Mouse (Mus musculus) forebrain, embryonic 11.5 days (tissue): ENCODE measurements around the gene Spg21. TPM values are rescaled to one million over a fixed set of nuclear protein-coding genes. Genes with fewer than 3 reads are reported as not detected.

Experiments used
- ATAC-seq: fragments of 200-750 bp; cut with Nextera tagmentation; replicated peaks from 2 replicates; pipeline ENCODE4 v1.8.0; 2017; ENCODE audit warnings: moderate TSS enrichment; ENCODE audit not compliant: low FRiP score
- DNase-seq: peaks from one replicate; pipeline ENCODE4 v3.0.0-alpha.2; 2017; ENCODE audit warnings: low spot score
- H3K27ac ChIP-seq: fragments of 300-500 bp; sonication (generic); 2 replicates; pipeline ENCODE4 v1.5.1; 2014; ENCODE audit warnings: low read depth, low read length
- H3K27me3 ChIP-seq: fragments of 300-500 bp; sonication (generic); 2 replicates; pipeline ENCODE4 v1.6.1; 2014; ENCODE audit warnings: mild to moderate bottlenecking, low read length, mixed read lengths; ENCODE audit not compliant: control insufficient read depth, insufficient read depth
- H3K36me3 ChIP-seq: fragments of 300-500 bp; sonication (generic); 2 replicates; pipeline ENCODE4 v1.6.1; 2014; ENCODE audit warnings: mild to moderate bottlenecking, low read length, moderate library complexity, mixed read lengths; ENCODE audit not compliant: control insufficient read depth, insufficient read depth
- H3K4me1 ChIP-seq: fragments of 300-500 bp; sonication (generic); replicated peaks from 2 replicates; pipeline ENCODE4 v1.6.1; 2014; ENCODE audit warnings: low read length, mixed read lengths; ENCODE audit not compliant: control insufficient read depth, insufficient read depth
- H3K4me2 ChIP-seq: fragments of 300-500 bp; sonication (generic); 2 replicates; pipeline ENCODE4 v1.6.1; 2014; ENCODE audit warnings: low read depth, mild to moderate bottlenecking, low read length, moderate library complexity, mixed read lengths; ENCODE audit not compliant: severe bottlenecking
- H3K4me3 ChIP-seq: fragments of 300-500 bp; sonication (generic); 2 replicates; pipeline ENCODE4 v1.5.1; 2014; ENCODE audit warnings: low read depth, low read length
- H3K9ac ChIP-seq: fragments of 300-500 bp; sonication (generic); 2 replicates; pipeline ENCODE4 v1.6.1; 2014; ENCODE audit warnings: low read length
- H3K9me3 ChIP-seq: fragments of 300-500 bp; sonication (generic); 2 replicates; pipeline ENCODE4 v1.6.1; 2016; ENCODE audit warnings: low read length, mixed read lengths; ENCODE audit not compliant: control insufficient read depth
- WGBS: fragments of 180-500 bp; shearing (Covaris S2); extraction: QIAGEN DNeasy Blood & Tissue Kit; methylation state at CpG from one replicate; pipeline ENCODE4 v1.1.7; 2014; 5-methylcytosine and 5-hydroxymethylcytosine counted together
- polyA plus RNA-seq: library from polyadenylated mRNA; unstranded; fragments of >200 nt; fragmentation: Nextera tagmentation; extraction: Ambion mirVana; gene quantifications from 2 replicates; pipeline ENCODE4 v1.2.1, GENCODE M21; 2014

Spg21 gene
- polyA plus RNA-seq, 1 experiment from 2014 or later: 110 TPM

DNA sequence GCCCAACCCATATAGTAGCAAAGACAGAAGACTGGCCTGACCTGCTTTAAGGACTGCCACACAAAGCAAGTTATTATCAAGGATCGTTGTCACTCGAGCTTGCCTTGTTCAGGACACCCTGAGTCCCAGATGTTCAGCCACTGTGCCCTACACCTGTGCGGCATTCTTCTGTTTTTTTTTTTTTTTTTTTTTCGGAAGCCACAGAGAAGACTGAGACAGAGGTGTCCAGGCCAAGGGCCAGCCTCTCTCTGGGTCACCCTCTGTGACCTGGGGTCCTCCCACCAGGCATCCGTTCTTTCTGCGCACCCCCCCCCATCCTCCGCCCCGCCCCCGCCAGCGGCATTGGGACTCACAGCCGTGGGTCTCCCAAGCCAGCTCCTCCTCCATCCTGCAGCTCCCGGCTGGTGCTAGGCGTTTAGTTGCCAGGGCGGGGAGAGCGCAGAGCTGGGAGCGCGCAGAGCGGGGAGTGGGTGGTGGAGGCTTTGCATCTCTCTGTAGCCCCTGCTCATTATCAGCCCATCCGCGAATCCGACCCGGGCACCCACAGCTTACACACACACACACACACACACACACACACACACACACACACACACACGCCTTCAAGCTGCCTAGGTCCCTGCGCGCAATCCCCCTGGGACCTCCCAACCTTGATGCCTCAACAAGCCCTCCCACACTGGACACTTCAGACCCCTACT, 59.2 kb downstream of the Spg21 start, which contains the start of gene Ankdd1a:
Gene Ankdd1a (minus strand): TSS at position 387 of the 698 bp plus-strand sequence.
- Histone ChIP-seq H3K36me3 (no peaks in the 10 kb centered on the region), H3K27ac (no peak within 1 kb of the TSS), H3K9ac (peak within 1 kb of the TSS; percentile 30; the same call in 1 of the 2 replicates), H3K4me3 (peak within 1 kb of the TSS; percentile 13; the same call in 1 of the 2 replicates), H3K4me2 (peak within 1 kb of the TSS; percentile 43), H3K4me1 (0 out of 2 replicates have a peak, but pooled peaks cover 2% of the 10 kb centered on the region), H3K9me3 (no peaks in the 10 kb centered on the region), H3K27me3 (peaks cover 3% of the 10 kb centered on the region)
- WGBS: 11% methylated on average over 25 of the region's 25 CpGs
- ATAC-seq: 0 out of 2 replicates have a peak, but pooled peaks have one; percentile 42
- peak; percentile 69 for DNase-seq

DNA sequence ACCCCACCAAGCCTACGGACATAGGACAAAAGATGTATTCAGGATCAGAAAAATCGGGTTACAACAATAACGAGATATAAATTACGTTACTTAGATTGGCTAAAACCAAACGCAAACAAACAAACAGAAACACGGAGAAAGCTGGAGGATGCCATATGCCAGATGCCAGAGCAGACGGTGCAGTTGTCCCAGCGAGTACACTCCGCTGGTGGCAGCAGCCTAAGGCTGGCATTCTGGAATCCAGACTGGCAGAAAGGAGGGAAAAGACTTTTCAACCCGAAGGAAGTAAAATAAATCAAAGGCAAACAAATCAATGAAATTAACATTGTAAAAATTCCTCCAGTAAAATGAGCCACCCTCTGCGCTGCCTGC, 59.7 kb downstream of the Spg21 start:
- ATAC-seq: no peak
- no peak overlapping the region for H3K9ac ChIP-seq

DNA sequence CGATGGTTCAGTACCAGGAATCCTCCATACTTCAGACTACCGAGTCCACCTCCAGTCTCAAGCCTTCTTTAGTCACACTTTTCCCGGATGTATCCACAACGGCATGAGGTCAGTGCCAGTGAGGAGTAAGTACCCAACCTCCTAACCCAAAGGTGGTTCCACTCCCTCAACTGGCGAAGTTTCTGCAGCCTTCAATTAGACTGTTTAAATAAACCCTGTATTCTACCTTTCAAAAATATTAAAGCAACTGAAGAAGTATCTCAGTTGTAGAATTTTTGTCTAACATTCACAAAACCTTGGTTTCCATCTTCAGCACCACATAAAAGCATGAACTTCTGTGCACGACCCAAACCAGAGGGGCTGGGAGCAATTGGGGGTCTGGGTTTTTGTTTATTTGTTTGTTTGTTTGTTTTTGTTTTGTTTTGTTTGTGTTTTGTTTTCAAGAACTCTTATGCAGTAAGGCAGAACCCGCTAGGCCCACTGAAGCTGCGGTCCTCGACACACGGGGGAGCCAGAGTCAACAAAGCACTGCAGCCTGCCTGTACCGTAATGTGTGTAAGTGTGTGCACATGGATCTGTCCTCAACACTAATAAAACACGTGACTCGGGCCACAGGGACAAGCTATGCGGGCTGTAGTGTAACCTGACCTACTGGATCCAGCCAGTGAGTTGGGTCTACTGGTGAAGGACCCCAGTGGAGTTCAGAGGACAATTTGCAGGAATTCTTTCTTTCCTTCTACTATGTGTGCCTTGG, 63.0 kb downstream of the Spg21 start:
- WGBS: 25% methylated on average over 14 of the region's 14 CpGs
- Histone ChIP-seq H3K36me3 (no peaks in the 10 kb centered on the region), H3K9ac (no peak overlapping the region), H3K4me1 (0 out of 2 replicates have a peak, but pooled peaks cover 2% of the 10 kb centered on the region), H3K27me3 (peaks cover 3% of the 10 kb centered on the region), H3K4me2 (no peak overlapping the region), H3K4me3 (no peak overlapping the region), H3K9me3 (no peaks in the 10 kb centered on the region), H3K27ac (no peak overlapping the region)
- ATAC-seq (peak; percentile 74), DNase-seq (peak; percentile 85)

More for the DNA sequence above, 59.7 kb downstream of the Spg21 start:
- Histone ChIP-seq H3K4me1 (0 out of 2 replicates have a peak, but pooled peaks cover 2% of the 10 kb centered on the region), H3K27me3 (peaks cover 3% of the 10 kb centered on the region), H3K9me3 (no peaks in the 10 kb centered on the region), H3K4me2 (peak overlapping the region; percentile 43), H3K4me3 (peak overlapping the region; percentile 13; the same call in 1 of the 2 replicates), H3K27ac (no peak overlapping the region), H3K36me3 (no peaks in the 10 kb centered on the region)
- 17% methylated on average over 11 of the region's 11 CpGs for WGBS
- no peak for DNase-seq

DNA sequence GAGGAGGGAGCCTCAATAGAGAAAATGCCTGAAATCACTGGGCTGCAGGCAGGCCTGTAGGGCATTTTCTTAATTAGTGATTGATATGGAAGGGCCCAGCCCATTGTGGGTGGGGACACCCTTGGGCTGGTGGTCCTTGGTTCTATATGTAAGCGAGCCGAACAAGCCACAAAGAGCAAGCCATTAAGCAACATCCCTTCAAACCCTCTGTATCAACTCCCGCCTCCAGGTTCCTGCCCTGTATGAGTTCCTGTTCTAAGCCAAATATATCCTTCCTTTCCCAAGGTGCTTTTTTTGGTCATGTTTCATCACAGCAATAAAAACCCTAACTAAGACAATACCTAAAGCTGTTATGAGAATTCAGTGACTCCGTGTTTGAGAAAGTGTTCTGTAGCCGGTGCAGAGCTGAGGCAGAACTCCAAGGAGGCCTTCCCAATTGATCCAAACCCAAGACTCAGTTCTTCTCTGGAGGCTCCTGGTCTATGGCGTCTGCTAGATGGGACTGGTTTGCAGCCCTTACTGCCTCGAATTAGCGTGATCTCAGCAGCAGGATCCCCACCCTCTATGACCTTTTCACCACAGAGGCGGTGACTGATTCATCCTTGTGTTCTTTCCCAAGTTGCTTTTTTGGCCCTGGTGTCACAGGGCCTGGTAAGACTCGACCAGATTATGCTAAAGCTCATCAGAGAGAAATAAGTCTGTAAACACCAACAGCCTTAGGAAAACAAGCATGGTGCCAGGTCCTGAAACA, 64.9 kb downstream of the Spg21 start:
- no peaks in the 10 kb centered on the region for H3K27me3 ChIP-seq

DNA sequence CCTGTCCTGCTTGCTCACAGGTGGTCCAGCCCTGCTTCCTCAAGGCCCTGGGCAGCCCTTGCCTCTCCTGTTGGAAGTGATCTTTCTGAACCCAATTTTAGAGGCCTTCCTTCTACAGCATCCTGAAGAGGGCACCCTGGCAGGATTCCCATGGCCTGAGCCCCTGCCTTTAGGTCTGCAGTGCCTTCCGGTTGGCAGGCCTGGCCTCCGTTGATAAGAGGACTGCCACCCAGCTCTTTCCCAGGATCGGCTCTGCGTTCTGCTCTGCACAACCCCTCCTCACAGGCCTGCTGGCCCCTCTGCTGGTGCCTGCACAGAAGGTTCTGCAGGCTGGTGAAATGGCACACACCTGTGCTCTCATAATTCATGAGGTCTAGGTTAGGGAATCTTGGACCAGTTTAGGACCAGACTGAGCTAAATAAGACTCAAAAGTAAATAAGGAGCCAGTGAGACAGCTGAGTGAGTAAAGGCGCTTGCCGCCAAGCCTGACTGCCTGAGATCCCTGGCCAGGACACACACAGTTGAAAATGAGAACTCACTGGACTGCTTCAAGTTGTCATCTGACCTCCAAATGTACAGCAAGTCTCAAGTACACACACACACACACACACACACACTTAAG, 67.8 kb downstream of the Spg21 start:
- 87% methylated on average over 6 of the region's 6 CpGs for WGBS
- DNase-seq (no peak), ATAC-seq (no peak)
- H3K27ac ChIP-seq: no peak overlapping the region
- no peak overlapping the region for H3K4me2 ChIP-seq
- H3K4me1 ChIP-seq: no peaks in the 10 kb centered on the region
- no peaks in the 10 kb centered on the region for H3K27me3 ChIP-seq
- H3K36me3 ChIP-seq: no peaks in the 10 kb centered on the region
- no peak overlapping the region for H3K9ac ChIP-seq
- no peak overlapping the region for H3K4me3 ChIP-seq
- H3K9me3 ChIP-seq: no peaks in the 10 kb centered on the region

More for the DNA sequence above, 64.9 kb downstream of the Spg21 start:
- WGBS: 86% methylated on average over 10 of the region's 10 CpGs
- no peaks in the 10 kb centered on the region for H3K9me3 ChIP-seq
- H3K4me1 ChIP-seq: no peaks in the 10 kb centered on the region
- DNase-seq: no peak
- H3K9ac ChIP-seq: no peak overlapping the region
- no peak overlapping the region for H3K27ac ChIP-seq
- no peak overlapping the region for H3K4me3 ChIP-seq
- ATAC-seq: no peak
- no peaks in the 10 kb centered on the region for H3K36me3 ChIP-seq
- H3K4me2 ChIP-seq: no peak overlapping the region

DNA sequence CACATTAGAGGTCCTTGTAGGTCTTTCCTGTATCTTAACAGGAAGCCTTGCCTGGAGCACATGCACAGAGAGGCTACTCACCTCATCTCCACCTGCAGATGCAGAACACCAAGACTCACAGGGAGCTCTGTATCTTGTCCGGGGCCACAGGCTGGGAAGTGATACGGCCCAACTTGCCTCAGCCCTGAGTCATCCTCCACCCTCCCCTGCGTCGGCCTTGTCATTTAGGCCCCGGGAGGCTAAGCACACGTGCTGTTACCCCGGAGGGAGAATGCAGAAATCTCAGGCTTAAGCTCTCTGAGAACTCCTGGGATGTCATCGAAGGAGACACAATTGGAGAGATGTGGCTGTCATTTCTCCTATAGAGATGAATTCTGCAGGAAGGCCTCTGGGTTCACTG, 68.9 kb downstream of the Spg21 start:
- Histone ChIP-seq H3K4me3 (no peak overlapping the region), H3K27me3 (no peaks in the 10 kb centered on the region), H3K4me1 (no peaks in the 10 kb centered on the region), H3K27ac (no peak overlapping the region), H3K36me3 (no peaks in the 10 kb centered on the region), H3K9ac (no peak overlapping the region), H3K4me2 (no peak overlapping the region), H3K9me3 (peaks cover 2% of the 10 kb centered on the region; the same call in 1 of the 2 replicates)
- DNase-seq: no peak
- 62% methylated on average over 8 of the region's 8 CpGs for WGBS
- ATAC-seq: no peak

DNA sequence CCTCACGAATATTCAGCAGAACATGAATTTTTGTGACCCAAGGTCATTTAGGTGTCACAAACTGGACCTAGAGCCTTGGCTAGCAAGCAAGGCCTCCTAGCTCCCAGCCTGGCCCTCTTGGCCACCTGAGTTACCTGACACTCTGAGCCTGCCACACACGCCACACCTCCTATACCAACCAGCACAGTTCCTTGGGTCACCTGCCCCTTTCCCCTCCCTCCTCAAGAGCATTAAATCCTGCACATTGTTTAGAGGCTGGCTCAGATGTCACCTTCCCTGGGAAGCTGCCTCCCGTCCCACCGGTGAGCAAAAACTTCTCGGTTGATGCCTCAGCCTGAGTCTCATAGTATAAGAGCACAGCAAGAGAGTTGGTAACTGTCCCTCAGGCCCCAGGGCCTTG, 70.5 kb downstream of the Spg21 start:
- no peak for DNase-seq
- no peaks in the 10 kb centered on the region for H3K36me3 ChIP-seq
- H3K9me3 ChIP-seq: peaks cover 2% of the 10 kb centered on the region; the same call in 1 of the 2 replicates
- H3K4me2 ChIP-seq: no peak overlapping the region
- ATAC-seq: no peak
- no peak overlapping the region for H3K4me3 ChIP-seq
- H3K27me3 ChIP-seq: no peaks in the 10 kb centered on the region
- no peaks in the 10 kb centered on the region for H3K4me1 ChIP-seq
- H3K9ac ChIP-seq: no peak overlapping the region
- no peak overlapping the region for H3K27ac ChIP-seq
- 88% methylated on average over 5 of the region's 5 CpGs for WGBS

DNA sequence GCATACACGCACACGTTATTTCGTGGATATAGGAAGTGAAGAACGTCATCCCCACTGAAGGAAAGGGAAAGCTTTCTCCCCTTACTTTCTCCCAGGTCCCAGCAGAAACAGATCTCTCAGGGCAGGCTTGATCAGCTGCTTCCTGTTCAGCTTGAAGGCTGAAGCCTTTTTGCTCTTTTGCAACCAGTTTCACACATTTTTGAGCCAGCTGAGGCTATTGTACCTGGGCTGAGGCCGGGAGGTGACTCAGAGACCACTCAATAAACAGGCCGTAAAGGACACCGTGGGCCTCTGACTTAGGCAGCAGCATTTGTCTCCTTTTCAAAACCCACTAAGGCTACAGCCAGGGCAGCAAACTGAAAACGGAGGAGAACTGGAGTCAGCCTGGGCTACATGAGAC, 72.2 kb downstream of the Spg21 start:
- Histone ChIP-seq H3K27me3 (no peaks in the 10 kb centered on the region), H3K4me2 (no peak overlapping the region), H3K36me3 (no peaks in the 10 kb centered on the region), H3K27ac (no peak overlapping the region), H3K9ac (no peak overlapping the region), H3K4me1 (no peaks in the 10 kb centered on the region), H3K4me3 (no peak overlapping the region), H3K9me3 (peaks cover 2% of the 10 kb centered on the region; the same call in 1 of the 2 replicates)
- 88% methylated on average over 8 of the region's 8 CpGs for WGBS
- ATAC-seq (no peak), DNase-seq (no peak)
